Mouse (Mus musculus) embryonic facial prominence, embryonic 14.5 days (tissue): Measurements from ENCODE around the gene Dlg5. TPM values are rescaled to one million over a fixed set of nuclear protein-coding genes. Genes with fewer than 3 reads are reported as not detected.
A peak's percentile ranks its signal among the peaks of the same experiment; 100 is the strongest.

Experiments
- ATAC-seq: fragments of 200-750 bp; cut with Nextera tagmentation; 2 replicates; pipeline ENCODE4 v1.8.0; 2017; ENCODE audit warnings: low read depth, moderate number of reproducible peaks, moderate TSS enrichment
- DNase-seq: peaks from one replicate; pipeline ENCODE4 v3.0.0-alpha.2; 2015; ENCODE audit warnings: low spot score
- H3K27ac ChIP-seq: fragments of 300-500 bp; sonication (generic); replicated peaks from 2 replicates; pipeline ENCODE4 v1.5.1; 2014; ENCODE audit warnings: low read depth, mild to moderate bottlenecking, low read length, moderate library complexity
- H3K27me3 ChIP-seq: fragments of 300-500 bp; sonication (generic); replicated peaks from 2 replicates; pipeline ENCODE4 v1.6.1; 2014; ENCODE audit warnings: low read length; ENCODE audit not compliant: control insufficient read depth, insufficient read depth
- H3K36me3 ChIP-seq: fragments of 300-500 bp; sonication (generic); 2 replicates; pipeline ENCODE4 v1.6.1; 2014; ENCODE audit warnings: low read length, mixed read lengths; ENCODE audit not compliant: control insufficient read depth, insufficient read depth
- H3K4me1 ChIP-seq: fragments of 300-500 bp; sonication (generic); 2 replicates; pipeline ENCODE4 v1.6.1; 2014; ENCODE audit warnings: antibody characterized with exemption, low read length; ENCODE audit not compliant: control insufficient read depth, insufficient read depth
- H3K4me2 ChIP-seq: fragments of 300-500 bp; sonication (generic); 2 replicates; pipeline ENCODE4 v1.6.1; 2014; ENCODE audit warnings: low read depth, mild to moderate bottlenecking, low read length, moderate library complexity, mixed read lengths
- H3K4me3 ChIP-seq: fragments of 300-500 bp; sonication (generic); 2 replicates; pipeline ENCODE4 v1.5.1; 2014; ENCODE audit warnings: low read depth, mild to moderate bottlenecking, low read length
- H3K9ac ChIP-seq: fragments of 300-500 bp; sonication (generic); 2 replicates; pipeline ENCODE4 v1.6.1; 2014; ENCODE audit warnings: low read depth, mild to moderate bottlenecking, low read length, moderate library complexity, mixed read lengths
- H3K9me3 ChIP-seq: fragments of 300-500 bp; sonication (generic); 2 replicates; pipeline ENCODE4 v1.6.1; 2016; ENCODE audit warnings: low read length; ENCODE audit not compliant: control insufficient read depth
- WGBS: fragments of 180-500 bp; shearing (Covaris S2); extraction: QIAGEN DNeasy Blood & Tissue Kit; methylation state at CpG from one replicate; pipeline ENCODE4 v1.1.7; 2014; 5-methylcytosine and 5-hydroxymethylcytosine counted together
- polyA plus RNA-seq: library from polyadenylated mRNA; unstranded; fragments of >200 nt; fragmentation: Nextera tagmentation; extraction: Ambion mirVana; gene quantifications from 2 replicates; pipeline ENCODE4 v1.2.1, GENCODE M21; 2014

Gene Dlg5
- polyA plus RNA-seq, 1 experiment from 2014 or later, result 24.7 TPM

- Histone ChIP-seq H3K9me3 (no peaks in the 10 kb centered on the region), H3K4me3 (no peak overlapping the region), H3K27me3 (no peaks in the 10 kb centered on the region), H3K9ac (no peak overlapping the region), H3K4me1 (peaks cover 74% of the 10 kb centered on the region), H3K27ac (peak overlapping the region; percentile 16; the same call in 1 of the 2 replicates), H3K36me3 (no peaks in the 10 kb centered on the region), H3K4me2 (no peak overlapping the region; the same call in 1 of the 2 replicates)
- 45% methylated on average over 5 of the region's 5 CpGs for whole genome bisulfite sequencing
- ATAC-seq (no peak), DNase-seq (no peak)
Measured at GRCm38 (mm10) chr14:24212861-24213260, 32.9 kb downstream of the Dlg5 start.

GRCm38 (mm10) chr14:24207360-24207752 is 38.4 kb downstream of the Dlg5 start:
- H3K27me3 ChIP-seq, result no peaks in the 10 kb centered on the region
- H3K27ac ChIP-seq, result no peak overlapping the region
- DNase-seq, result no peak
- H3K9me3 ChIP-seq, result no peaks in the 10 kb centered on the region
- H3K4me1 ChIP-seq, result peaks cover 50% of the 10 kb centered on the region
- H3K36me3 ChIP-seq, result no peaks in the 10 kb centered on the region
- H3K4me2 ChIP-seq, result no peak overlapping the region
- whole genome bisulfite sequencing, result 57% methylated on average over 13 of the region's 13 CpGs
- no peak overlapping the region for H3K4me3 ChIP-seq
- no peak overlapping the region for H3K9ac ChIP-seq
- ATAC-seq, result no peak

- no peak for DNase-seq
- no peaks in the 10 kb centered on the region; the same call in 1 of the 2 replicates for H3K36me3 ChIP-seq
- ATAC-seq, result no peak
- WGBS, result 41% methylated on average over 12 of the region's 12 CpGs
- no peak overlapping the region for H3K9ac ChIP-seq
- no peak overlapping the region for H3K4me2 ChIP-seq
- H3K27ac ChIP-seq, result no peak overlapping the region
- no peaks in the 10 kb centered on the region for H3K27me3 ChIP-seq
- peaks cover 45% of the 10 kb centered on the region for H3K4me1 ChIP-seq
- H3K9me3 ChIP-seq, result no peaks in the 10 kb centered on the region
- no peak overlapping the region for H3K4me3 ChIP-seq
Measured at GRCm38 (mm10) chr14:24206736-24207359, 38.9 kb downstream of the Dlg5 start.

GRCm38 (mm10) chr14:24206314-24206713 is 39.4 kb downstream of the Dlg5 start:
- DNase-seq (no peak), ATAC-seq (no peak)
- 60% methylated on average over 4 of the region's 9 CpGs for WGBS
- Histone ChIP-seq H3K27ac (no peak overlapping the region), H3K27me3 (no peaks in the 10 kb centered on the region), H3K4me1 (peaks cover 42% of the 10 kb centered on the region), H3K36me3 (no peaks in the 10 kb centered on the region; the same call in 1 of the 2 replicates), H3K4me3 (no peak overlapping the region), H3K9me3 (no peaks in the 10 kb centered on the region), H3K4me2 (no peak overlapping the region), H3K9ac (no peak overlapping the region)

GRCm38 (mm10) chr14:24205281-24205871 is 40.3 kb downstream of the Dlg5 start:
- no peak overlapping the region for H3K4me2 ChIP-seq
- H3K27ac ChIP-seq, result no peak overlapping the region
- DNase-seq (no peak), ATAC-seq (no peak; the same call in 1 of the 2 replicates)
- no peak overlapping the region for H3K4me3 ChIP-seq
- no peaks in the 10 kb centered on the region for H3K27me3 ChIP-seq
- no peaks in the 10 kb centered on the region; the same call in 1 of the 2 replicates for H3K36me3 ChIP-seq
- WGBS, result 34% methylated on average over 6 of the region's 6 CpGs
- H3K4me1 ChIP-seq, result peaks cover 34% of the 10 kb centered on the region
- no peak overlapping the region for H3K9ac ChIP-seq
- H3K9me3 ChIP-seq, result no peaks in the 10 kb centered on the region

- Histone ChIP-seq H3K9me3 (no peaks in the 10 kb centered on the region), H3K36me3 (peaks cover 7% of the 10 kb centered on the region; the same call in 1 of the 2 replicates), H3K4me1 (peaks cover 34% of the 10 kb centered on the region), H3K4me3 (no peak overlapping the region), H3K9ac (no peak overlapping the region), H3K27ac (no peak overlapping the region), H3K4me2 (no peak overlapping the region), H3K27me3 (no peaks in the 10 kb centered on the region)
- DNase-seq, result no peak
- no peak for ATAC-seq
- 91% methylated on average over 8 of the region's 8 CpGs for WGBS
Measured at GRCm38 (mm10) chr14:24203210-24203609, 42.5 kb downstream of the Dlg5 start.

GRCm38 (mm10) chr14:24200771-24201170 is 44.9 kb downstream of the Dlg5 start:
- H3K36me3 ChIP-seq, result peaks cover 9% of the 10 kb centered on the region; the same call in 1 of the 2 replicates
- H3K27ac ChIP-seq, result no peak overlapping the region
- peaks cover 16% of the 10 kb centered on the region; the same call in 1 of the 2 replicates for H3K4me1 ChIP-seq
- H3K9ac ChIP-seq, result no peak overlapping the region
- DNase-seq, result no peak
- no peak overlapping the region for H3K4me2 ChIP-seq
- 96% methylated on average over 2 of the region's 2 CpGs for WGBS
- no peak for ATAC-seq
- H3K9me3 ChIP-seq, result no peaks in the 10 kb centered on the region
- no peaks in the 10 kb centered on the region for H3K27me3 ChIP-seq
- no peak overlapping the region for H3K4me3 ChIP-seq

GRCm38 (mm10) chr14:24199732-24200131 is 46.0 kb downstream of the Dlg5 start:
- H3K36me3 ChIP-seq, result peaks cover 9% of the 10 kb centered on the region; the same call in 1 of the 2 replicates
- no peak overlapping the region for H3K27ac ChIP-seq
- H3K4me3 ChIP-seq, result no peak overlapping the region
- H3K4me2 ChIP-seq, result no peak overlapping the region
- no peak overlapping the region for H3K9ac ChIP-seq
- 78% methylated on average over 6 of the region's 6 CpGs for WGBS
- DNase-seq, result no peak
- no peak for ATAC-seq
- peaks cover 9% of the 10 kb centered on the region; the same call in 1 of the 2 replicates for H3K4me1 ChIP-seq
- no peaks in the 10 kb centered on the region for H3K27me3 ChIP-seq
- no peaks in the 10 kb centered on the region for H3K9me3 ChIP-seq
